Mouse (Mus musculus) spleen, postnatal 36 days (tissue): Measurements from ENCODE around the gene Filip1l.

Experiments
- DNase-seq, 2 experiments: peaks; one replicate each; pipeline ENCODE4 v3.0.0; 2022; ENCODE audit warnings: low spot score in 2 of 2, mixed read lengths in 1 of 2

Filip1l gene

DNA sequence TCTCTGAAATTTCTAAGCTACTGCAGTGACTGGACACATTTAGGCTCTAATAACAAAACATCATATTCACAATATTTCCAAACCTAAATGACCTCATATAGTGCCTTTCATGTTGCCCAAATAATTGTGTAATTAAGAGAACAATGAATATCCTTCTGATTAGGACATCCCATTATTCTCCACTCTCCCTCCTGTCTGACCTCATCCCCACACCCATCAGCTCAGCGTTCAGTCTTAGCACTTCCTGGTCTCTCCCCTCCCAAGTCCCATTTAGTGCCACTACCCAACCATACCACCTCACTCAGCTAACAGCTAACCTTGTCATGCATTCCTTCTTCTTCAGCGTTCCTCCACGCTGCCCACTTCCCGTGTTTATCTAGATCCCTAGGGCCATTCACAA, 130.0 kb downstream of the Filip1l start:
- no peak for DNase-seq

DNA sequence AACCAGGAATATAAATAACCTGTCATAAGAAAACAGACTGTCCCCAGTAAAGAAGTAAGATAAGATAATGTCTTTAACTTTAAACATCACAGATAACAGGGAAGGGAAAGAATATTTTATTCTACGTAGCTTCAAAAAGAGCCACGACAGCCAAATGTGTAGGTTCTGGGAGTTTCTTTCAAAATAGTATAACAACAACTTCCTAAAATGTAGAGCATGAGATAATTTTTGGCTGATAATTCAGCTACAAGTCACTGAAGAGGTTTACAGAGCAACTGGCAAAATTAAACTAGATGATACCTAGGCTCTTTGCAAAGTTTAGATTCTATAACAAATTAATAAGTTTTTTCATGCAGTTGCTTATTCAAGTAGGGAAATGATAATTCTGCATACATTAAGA, 130.6 kb downstream of the Filip1l start:
- no peak for DNase-seq

DNA sequence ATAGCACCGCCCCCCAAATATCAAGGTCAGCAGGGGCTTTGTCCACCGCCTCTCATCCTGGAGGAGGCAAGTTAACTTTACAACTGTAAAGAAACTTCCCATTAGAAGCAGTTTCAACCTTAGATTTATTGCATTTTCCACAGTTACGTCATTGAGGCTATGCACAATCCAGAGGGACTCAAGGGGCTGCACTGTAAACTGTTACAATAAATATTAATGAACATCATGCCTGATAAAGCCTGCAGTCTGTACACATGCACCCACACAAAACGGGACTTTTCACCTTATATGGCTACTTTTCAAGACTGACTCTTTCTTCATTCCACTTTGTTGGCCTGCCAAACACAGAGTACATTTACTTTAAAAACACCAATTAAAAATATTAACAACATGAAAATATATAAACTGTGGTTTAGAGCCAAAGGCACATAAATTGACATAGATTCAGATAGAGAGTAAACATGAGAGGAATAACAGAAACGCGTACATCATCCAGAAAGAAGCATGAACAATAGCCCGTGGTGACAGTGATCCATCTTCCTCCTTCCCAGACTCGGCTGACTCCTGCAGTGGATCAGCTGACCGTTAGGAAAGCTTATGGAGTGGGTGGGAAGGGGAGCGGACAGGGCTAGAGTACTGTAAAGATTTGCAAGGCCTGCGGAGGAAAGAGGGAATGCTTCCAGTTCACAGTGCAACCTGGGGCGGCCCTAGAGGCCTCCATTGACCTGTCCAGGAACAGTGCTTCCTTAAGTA, 131.3 kb downstream of the Filip1l start:
- no peak for DNase-seq

DNA sequence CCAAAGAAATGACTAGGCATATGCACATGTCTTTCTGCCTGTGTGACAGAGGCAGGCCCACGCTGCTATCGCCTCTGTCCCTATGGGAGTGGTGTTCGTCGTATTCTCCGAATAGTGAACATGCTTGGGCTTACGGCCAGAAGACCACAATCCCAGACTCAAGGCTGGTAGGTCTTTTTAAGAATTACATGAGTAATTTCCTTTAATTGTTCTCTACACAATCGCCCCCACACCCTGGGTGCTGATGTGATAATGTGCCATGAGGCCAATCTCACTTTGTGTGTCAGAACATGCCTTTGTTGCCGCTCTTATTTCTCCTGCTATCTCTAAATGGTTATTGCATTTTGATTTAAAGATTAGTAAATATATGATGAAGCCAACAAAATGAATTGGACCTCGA, 132.4 kb downstream of the Filip1l start:
- no peak for DNase-seq

DNA sequence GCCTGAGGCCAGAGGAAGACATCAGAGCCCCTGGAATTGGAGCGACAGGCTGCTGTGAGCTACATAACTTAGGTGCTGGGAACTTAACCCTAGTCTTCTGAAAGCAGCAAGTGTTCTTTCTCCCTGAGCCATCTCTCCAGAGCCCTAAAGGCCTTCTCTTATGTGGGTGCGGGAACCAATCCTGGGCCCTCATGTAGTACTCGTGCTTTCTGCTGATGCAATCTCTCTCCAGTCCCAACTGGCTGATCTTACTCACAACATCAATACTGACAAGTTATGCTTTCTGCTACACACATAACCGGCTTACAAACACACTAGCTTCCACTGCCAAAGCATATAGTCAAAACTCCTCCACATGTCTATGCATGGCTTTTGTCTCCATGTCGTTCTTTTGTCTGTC, 133.4 kb downstream of the Filip1l start:
- DNase-seq: no peak

DNA sequence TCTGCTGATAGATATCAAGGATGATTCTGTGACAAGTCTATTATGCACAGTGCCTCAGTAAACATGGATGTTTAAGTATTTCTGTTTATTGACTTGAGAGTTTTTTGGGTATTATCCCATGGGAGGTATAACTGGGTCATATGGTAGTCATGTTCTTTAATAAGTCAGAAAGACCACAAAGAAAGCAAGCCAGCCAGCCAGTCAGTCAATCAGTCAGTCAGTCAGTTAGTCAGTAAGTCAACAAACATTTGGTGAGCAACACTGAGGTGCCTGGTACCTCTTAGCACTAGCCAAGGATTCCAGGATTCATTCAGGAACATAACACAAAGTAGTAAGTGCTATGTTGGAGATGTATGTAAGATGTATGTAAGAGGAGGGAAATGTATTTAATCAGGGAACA, 135.8 kb downstream of the Filip1l start:
- no peak for DNase-seq

DNA sequence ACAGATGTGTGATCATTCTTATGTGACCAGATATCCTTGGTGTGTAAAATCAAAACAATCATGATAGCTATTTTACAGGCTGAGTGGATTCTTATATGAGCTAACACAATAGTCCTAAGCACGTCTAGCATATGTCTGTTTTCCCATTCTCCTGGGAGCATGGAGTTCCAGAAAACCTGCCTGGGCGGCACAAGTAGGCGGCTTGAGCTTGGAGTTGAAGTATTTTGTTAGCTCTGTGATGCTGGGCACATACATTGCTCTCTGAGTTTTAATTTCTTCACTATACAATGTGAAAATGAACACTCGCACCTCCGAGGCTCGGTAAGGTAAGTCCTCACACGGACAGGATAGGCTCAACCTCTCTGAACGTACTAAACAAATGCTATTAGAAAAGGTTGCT, 137.8 kb downstream of the Filip1l start:
- DNase-seq: no peak

DNA sequence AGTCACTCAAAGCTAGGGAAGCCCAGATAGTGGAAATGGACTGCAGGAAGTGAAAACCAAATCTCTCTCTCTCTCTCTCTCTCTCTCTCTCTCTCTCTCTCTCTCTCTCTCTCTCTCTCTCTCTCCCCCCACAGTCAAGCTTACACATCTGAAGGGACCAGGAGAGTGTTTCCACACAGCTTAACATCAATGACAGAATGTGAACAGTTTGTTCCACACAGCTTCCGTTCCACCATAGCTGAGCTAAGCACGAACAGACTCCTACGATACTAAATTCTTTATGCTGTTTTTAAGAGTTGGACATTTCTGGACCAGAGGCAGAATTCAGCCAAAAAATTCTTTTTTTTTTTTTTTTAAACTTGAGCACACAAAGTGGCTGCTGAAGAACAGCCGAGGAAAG, 139.0 kb downstream of the Filip1l start:
- DNase-seq: no peak

DNA sequence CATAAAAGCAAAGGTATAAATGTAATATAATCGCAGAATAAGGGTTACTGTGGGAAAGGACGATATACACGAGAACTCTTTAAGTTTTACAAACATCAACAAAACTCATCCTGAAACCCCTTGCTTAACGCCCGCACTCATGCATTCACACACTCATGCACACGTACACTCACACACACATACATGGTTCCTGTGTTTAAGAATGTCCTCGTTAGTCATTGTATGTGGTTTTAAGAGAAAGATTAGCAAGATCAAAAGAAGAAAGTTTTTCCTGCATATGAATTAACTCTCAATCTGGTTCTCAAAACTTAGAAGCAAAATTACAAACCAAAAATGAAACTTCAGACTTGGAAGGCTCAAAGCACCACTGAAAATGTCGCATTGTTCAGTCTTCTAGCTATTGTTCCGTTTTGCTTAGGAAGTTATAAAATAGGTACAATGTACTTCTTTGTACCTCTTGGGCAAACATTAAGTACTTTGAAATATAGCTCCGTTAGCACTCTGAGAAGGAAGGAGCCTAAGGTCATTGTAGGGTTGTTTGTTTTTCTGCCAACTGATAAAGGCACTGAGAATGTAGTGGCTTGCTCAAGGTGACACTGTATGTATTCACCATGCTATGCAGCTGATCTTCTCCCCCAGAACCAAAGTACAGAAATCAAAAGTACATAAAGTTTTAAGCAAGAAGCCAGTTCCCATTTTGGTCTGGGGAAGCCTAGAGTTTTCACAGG, 142.7 kb downstream of the Filip1l start:
- DNase-seq: no peak

DNA sequence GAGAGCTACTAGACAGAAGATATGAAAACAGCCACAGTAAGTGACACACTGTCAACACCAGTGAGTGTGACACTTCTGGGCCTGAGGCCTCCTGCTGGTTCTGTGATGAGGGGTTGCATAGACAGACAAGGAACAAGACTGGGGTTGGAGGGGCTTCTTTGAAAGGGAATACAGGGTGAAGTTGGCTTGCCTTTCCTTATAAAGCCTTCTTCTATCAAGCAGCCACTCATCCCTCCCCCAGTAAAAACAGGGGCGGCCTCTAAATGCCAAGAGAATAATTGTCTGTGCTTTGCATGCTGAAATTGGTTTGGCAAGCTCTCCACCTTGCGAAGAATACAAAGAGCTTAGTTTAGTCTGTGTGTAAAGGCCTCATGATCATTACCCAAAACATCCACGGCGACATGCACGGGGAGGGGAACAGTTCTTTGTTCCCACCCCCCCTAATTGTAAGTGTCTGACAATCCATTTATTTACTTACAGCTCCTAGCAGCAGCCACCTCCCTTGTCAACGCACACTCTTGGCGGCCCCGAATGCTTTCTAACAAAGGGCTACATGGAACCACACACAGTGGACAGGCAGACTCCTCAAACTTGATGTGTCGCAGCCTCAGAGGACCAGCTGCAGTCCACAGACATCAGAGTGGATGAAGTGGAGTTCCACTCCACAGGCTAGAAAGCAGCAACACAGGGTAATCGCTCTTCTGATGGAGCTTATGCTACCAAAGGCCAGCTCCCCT, 143.7 kb downstream of the Filip1l start:
- DNase-seq: no peak

DNA sequence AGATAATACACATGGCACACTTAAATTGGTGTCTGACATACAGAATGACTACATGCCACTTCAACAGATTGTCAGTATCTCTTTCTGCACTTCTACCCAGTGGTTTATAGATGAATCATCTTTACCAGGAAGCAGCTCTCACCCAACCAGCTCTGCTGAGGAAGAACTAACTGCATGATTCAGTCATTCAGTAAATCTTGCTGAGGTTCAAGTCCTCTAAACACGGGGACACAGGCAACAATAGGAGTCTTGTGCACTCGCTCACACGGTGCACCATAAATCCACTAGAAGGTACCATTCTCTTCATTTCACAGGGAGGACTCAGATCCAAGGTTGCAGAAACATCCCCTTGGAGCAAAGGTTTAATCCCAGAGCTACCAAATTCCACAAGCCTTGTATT, 148.0 kb downstream of the Filip1l start:
- DNase-seq: no peak

DNA sequence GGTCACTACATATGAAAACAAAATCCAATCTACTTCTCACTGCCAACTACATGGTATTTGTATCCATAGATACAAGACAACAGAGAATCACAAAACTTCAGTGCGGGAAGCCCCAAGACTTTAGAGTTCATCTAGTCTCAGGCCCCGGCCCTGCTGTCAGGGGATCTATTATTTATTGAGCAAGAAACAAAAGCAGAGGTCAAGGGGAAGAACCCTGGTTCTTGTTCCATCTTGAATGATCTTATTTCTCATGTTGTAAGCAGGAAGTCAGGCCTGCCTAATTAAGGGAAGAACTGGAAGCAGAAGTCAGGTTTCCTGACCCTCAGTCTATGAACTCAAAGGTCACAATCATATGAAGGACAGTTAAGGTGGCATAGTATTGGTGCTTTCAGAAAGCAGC, 149.3 kb downstream of the Filip1l start:
- peak; percentile 17 to 33 for DNase-seq

DNA sequence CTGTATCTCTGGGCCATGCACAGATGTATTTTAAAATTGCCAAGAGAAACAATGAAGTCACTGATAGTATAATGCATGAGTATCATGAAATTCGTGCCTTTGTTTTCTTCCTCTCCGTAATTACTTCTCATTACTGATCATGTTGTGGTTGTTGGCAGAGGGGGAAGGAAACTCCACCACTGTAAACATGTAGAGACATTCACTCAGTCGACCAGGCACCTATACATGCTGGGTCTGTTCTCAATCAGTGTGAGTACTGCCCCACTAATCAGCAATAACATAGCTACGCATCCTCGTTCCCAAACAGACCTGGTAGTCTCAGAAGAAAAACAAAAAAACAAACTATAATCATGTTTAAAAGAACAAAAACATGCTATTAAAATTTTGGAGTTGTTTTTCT, 149.9 kb downstream of the Filip1l start:
- no peak for DNase-seq

DNA sequence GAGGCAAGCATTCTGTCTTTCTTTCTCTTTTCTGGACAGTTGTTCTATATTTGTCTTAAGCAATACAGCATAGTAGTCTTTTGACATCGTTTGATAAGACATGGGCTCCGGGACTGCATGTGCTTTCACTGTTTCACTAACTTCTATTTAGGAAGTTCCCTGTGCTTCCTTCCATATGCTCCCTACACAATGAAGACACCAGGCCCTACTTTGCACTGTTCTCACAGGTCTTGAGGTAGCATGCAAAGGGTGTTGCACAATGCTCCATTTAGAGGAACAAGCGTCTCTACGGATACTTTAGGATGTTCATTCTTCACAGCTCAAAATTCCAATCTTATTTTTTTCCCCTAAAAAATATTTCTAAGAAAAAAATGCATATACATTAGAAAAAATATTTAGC, 151.8 kb downstream of the Filip1l start:
- DNase-seq: no peak

DNA sequence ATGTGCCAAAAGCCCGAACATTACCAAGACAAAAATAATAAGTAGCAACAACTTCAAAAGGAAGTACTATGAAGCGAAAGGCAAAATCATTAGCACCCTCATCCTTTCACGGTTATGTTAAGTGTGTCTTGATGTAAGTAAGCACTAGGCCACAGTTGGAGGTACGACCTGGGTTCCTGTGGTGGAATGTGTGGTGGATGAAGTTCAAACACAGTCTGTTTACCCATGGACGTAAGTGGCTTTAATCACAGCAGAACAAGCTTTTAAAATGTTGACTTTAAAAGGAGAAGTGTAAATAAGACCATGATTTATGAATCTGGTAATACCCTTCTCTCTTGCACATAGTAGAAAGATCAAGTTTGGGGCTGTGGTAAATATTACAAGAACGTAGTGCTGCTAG, 153.2 kb downstream of the Filip1l start:
- no peak for DNase-seq

DNA sequence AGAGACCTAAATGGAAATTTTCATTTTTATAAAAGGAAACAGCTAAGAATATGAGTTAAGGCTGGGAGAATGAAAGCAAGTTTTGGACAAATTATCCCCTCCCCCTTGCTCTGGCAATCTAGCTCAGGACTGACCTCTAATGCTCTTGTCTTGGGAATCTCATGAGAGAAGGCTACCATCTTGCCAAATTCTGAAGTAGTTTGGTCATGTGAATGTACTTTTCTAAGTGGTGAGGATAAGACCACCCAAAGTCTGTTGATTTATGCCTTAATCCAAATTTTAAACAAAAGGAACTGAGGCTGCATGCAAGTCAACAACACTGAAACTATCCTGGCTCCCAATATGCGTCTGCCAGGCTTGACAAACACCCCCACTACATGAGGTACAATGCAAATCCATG, 155.5 kb downstream of the Filip1l start:
- no peak for DNase-seq

DNA sequence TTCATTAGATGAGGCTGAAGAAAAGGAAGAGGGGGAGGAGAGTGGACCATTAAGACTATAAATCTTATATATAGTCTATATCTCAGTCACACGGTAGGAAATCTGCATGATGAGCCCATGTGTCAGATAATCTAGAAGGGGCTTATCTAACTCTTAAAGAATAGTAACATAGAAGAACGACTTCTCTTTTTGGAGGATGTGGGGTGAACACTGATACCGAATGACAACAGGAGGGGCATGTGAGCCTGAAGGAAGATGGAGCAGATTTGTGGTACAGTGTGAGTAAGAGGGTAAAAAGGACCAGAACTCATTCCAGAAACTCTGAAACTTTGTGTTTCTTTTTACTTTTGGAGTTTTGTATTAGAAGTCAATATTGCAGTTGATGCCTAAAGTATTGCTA, 156.2 kb downstream of the Filip1l start:
- no peak for DNase-seq

DNA sequence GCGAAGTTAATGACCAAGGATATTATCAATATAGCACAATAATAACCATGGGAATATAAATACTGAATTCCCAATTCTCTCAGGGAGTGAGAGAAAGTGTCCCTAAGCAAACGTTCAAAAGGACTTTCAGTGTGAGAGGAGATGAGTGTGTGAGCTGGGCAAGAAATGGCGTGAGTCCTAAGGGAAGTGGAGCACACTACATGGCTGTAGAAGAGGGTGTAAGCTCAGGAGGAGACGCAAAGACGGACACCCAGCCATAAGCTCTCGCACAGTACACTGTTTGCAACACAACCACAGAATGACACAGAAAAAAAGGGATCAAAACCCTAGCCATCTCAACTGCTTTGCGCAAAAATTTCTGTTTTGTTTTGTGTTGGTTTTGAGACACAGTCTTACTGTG, 160.7 kb downstream of the Filip1l start:
- no peak for DNase-seq

DNA sequence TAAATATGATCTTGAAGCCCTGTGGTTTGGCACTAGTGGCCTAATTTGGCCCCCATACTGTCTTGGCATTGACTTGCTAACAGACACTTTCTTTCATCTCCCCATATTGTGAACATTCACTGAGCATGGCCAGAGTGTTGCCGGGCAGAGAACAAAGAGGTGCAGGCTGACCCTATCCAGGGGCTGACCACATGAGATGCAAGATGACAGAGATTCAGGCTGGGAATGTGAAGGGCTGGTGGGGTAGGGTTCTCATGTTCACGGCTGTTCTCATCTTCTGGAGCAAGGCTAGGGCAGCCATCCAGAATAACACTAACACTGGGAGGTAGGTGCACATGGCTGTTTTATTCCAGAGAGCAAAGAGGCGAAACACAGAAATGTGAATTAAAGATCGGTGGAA, 161.5 kb downstream of the Filip1l start:
- no peak for DNase-seq

DNA sequence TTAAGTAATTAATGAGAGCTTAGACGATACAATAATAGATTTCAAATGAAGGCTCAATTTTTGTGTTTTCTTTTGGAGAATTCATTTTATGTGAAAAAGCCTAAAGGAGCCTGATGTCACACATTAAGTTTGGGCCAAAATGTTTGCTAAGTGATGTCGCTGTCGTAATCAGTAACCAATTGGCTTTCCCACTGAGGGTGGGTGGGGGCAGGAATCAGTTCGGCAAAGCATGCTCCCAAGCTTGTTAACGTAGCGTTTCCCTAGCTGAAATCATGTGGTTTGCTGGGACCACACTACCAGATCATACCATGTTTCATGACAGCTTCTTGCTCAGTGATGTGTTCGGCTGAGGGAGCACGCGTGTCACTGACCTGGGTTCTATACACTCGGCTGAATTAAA, 162.7 kb downstream of the Filip1l start:
- DNase-seq: no peak

DNA sequence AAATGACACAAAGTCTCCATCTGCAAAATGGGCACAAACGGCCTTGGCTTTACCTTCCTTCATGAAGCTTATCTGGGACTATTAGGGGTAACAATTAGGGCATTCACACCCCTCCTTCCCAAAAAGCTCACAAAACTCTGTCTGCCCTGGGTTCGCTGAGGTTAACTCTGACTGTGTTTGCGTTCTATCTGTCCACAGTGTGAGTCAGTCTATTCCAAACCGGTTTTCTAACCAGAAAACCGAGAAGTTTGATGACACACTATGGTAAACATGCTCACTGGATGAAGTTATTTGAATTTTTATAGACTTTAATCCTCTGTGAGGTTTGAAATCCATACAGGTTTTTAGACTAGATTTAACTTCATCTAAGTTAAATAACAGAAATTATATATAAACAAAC, 172.2 kb downstream of the Filip1l start:
- DNase-seq: no peak

DNA sequence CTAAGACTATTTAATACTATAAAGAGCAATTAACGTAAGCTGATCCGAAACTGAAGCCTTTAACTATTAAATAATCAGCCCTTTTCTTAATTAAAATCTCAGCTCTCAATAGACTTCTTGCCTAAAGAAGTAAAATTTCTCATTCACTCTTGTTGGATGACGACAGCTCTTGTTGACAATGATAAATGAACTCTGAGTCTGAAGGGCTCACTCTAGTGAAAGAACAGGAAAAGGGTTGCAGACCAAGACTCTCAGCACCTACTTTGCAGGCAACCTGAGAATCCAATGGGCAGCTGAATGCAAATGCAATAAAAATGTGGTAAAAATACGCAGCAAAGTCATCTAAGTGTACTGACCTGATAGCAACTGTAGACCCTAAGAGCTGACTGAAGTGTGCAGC, 172.6 kb downstream of the Filip1l start:
- no peak for DNase-seq

DNA sequence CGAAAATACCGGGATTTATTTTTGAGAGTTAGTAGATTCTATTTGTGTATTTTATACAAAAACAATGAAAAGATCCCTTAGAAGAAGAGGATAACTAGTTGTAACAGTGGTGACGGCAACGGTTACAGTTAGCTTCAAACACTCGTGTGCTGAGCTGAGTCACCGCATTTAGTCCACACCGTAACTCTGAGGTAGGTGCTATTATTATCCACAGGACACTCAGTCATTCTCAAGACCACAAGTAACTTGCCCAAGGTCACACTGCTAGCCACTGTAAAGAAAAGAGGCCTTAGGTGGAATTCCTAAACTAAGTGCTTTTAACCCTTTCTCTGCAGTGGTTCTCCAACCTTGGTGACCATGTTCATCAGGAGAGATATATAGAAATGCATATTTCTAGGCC, 174.0 kb downstream of the Filip1l start:
- no peak for DNase-seq
